Mouse (Mus musculus): ENCODE data around the gene Zdhhc14.

Gene Zdhhc14

GRCm38 (mm10) chr17:5491801-5492745 is at the start of gene Zdhhc14:
Gene Zdhhc14 (plus strand): TSS chr17:5492557.
- peak; percentile 11 for DNase-seq (ENCODE audit: extremely low read depth, low read depth, low spot score)

- no peak for DNase-seq (ENCODE audit: extremely low read depth, low read depth, low spot score)
Measured at GRCm38 (mm10) chr17:5443260-5443659, 49.1 kb upstream of the Zdhhc14 start.

GRCm38 (mm10) chr17:5443751-5444150 is 48.6 kb upstream of the Zdhhc14 start:
- no peak for DNase-seq (ENCODE audit: extremely low read depth, low read depth, low spot score)

GRCm38 (mm10) chr17:5453657-5454056 is 38.7 kb upstream of the Zdhhc14 start:
- DNase-seq (ENCODE audit: extremely low read depth, low read depth, low spot score), result no peak

- DNase-seq (ENCODE audit: extremely low read depth, low read depth, low spot score), result no peak
Measured at GRCm38 (mm10) chr17:5463912-5464311, 28.4 kb upstream of the Zdhhc14 start.

GRCm38 (mm10) chr17:5466736-5467135 is 25.6 kb upstream of the Zdhhc14 start:
- no peak for DNase-seq (ENCODE audit: extremely low read depth, low read depth, low spot score)

GRCm38 (mm10) chr17:5467177-5467576 is 25.2 kb upstream of the Zdhhc14 start:
- DNase-seq (ENCODE audit: extremely low read depth, low read depth, low spot score), result no peak

GRCm38 (mm10) chr17:5472268-5472667 is 20.1 kb upstream of the Zdhhc14 start:
- no peak for DNase-seq (ENCODE audit: extremely low read depth, low read depth, low spot score)

GRCm38 (mm10) chr17:5475960-5476725 is 16.2 kb upstream of the Zdhhc14 start:
- no peak for DNase-seq (ENCODE audit: extremely low read depth, low read depth, low spot score)

GRCm38 (mm10) chr17:5483456-5483855 is 8.9 kb upstream of the Zdhhc14 start:
- no peak for DNase-seq (ENCODE audit: extremely low read depth, low read depth, low spot score)

- DNase-seq (ENCODE audit: extremely low read depth, low read depth, low spot score), result no peak
Measured at GRCm38 (mm10) chr17:5484663-5485062, 7.7 kb upstream of the Zdhhc14 start.

- DNase-seq (ENCODE audit: extremely low read depth, low read depth, low spot score), result no peak
Measured at GRCm38 (mm10) chr17:5488156-5488555, 4.2 kb upstream of the Zdhhc14 start.

- DNase-seq (ENCODE audit: extremely low read depth, low read depth, low spot score), result no peak
Measured at GRCm38 (mm10) chr17:5490351-5490750, 2.0 kb upstream of the Zdhhc14 start.

GRCm38 (mm10) chr17:5491031-5491800 is 1.1 kb upstream of the Zdhhc14 start:
- DNase-seq (ENCODE audit: extremely low read depth, low read depth, low spot score), result peak; percentile 59

GRCm38 (mm10) chr17:5492746-5493160 is 396 bp downstream of the Zdhhc14 start:
- no peak for DNase-seq (ENCODE audit: extremely low read depth, low read depth, low spot score)

- DNase-seq (ENCODE audit: extremely low read depth, low read depth, low spot score), result no peak
Measured at GRCm38 (mm10) chr17:5493161-5493771, 909 bp downstream of the Zdhhc14 start.

- no peak for DNase-seq (ENCODE audit: extremely low read depth, low read depth, low spot score)
Measured at GRCm38 (mm10) chr17:5493809-5494208, 1.5 kb downstream of the Zdhhc14 start.

GRCm38 (mm10) chr17:5494832-5495231 is 2.5 kb downstream of the Zdhhc14 start:
- no peak for DNase-seq (ENCODE audit: extremely low read depth, low read depth, low spot score)

- no peak for DNase-seq (ENCODE audit: extremely low read depth, low read depth, low spot score)
Measured at GRCm38 (mm10) chr17:5497695-5498094, 5.3 kb downstream of the Zdhhc14 start.

GRCm38 (mm10) chr17:5498996-5499395 is 6.6 kb downstream of the Zdhhc14 start:
- no peak for DNase-seq (ENCODE audit: extremely low read depth, low read depth, low spot score)

Data from fat pad, adult 2 months (tissue).